Mouse (Mus musculus) G1E (cell line): ENCODE data around the gene Dll3. TPM values are rescaled to one million over a fixed set of nuclear protein-coding genes. Genes with fewer than 3 reads are reported as not detected.
A peak's percentile ranks its signal among the peaks of the same experiment; 100 is the strongest.

ENCODE experiments used
- ATAC-seq: 2 replicates; pipeline ENCODE4 v1.8.0; 2016; ENCODE audit warnings: mild to moderate bottlenecking; ENCODE audit not compliant: insufficient number of reproducible peaks, poor library complexity, low FRiP score, severe bottlenecking; ENCODE audit errors: extremely low read depth
- DNase-seq: peaks from one replicate; pipeline ENCODE4 v3.0.0; 2012; ENCODE audit warnings: low spot score
- H3K27me3 ChIP-seq: 2 replicates; pipeline ENCODE4 v1.6.1; 2012; ENCODE audit warnings: mild to moderate bottlenecking, low read length, inconsistent platforms; ENCODE audit not compliant: insufficient read depth
- H3K36me3 ChIP-seq: replicated peaks from 2 replicates; pipeline ENCODE3; 2012; ENCODE audit warnings: mild to moderate bottlenecking, inconsistent platforms
- H3K4me1 ChIP-seq: 2 replicates; pipeline ENCODE4 v1.6.1; 2012; ENCODE audit warnings: low read depth, low read length, inconsistent platforms, mixed read lengths; ENCODE audit not compliant: insufficient read depth
- H3K4me3 ChIP-seq: 2 replicates; pipeline ENCODE4 v1.5.1; 2012; ENCODE audit warnings: low read depth, mild to moderate bottlenecking, inconsistent platforms, low read length, moderate library complexity, mixed read lengths
- H3K9me3 ChIP-seq: replicated peaks from 2 replicates; pipeline ENCODE4 v1.6.1; 2012; ENCODE audit warnings: inconsistent platforms
- CTCF ChIP-seq: IDR thresholded peaks from 2 replicates; pipeline ENCODE4 v1.5.1; 2012; ENCODE audit warnings: low read depth, low read length, inconsistent platforms, mixed read lengths
- GATA1 ChIP-seq: IDR thresholded peaks from 2 replicates; pipeline ENCODE4 v1.6.1; 2012; ENCODE audit warnings: borderline replicate concordance, low read length, inconsistent platforms, mixed read lengths
- GATA2 ChIP-seq: IDR thresholded peaks from 2 replicates; pipeline ENCODE4 v1.6.1; 2012; ENCODE audit warnings: low read depth, low read length, inconsistent platforms, borderline replicate concordance
- POLR2AphosphoS5 ChIP-seq: IDR thresholded peaks from 2 replicates; pipeline ENCODE4 v1.6.1; 2012; ENCODE audit warnings: low read depth, low read length, inconsistent platforms; ENCODE audit not compliant: insufficient replicate concordance
- TAL1 ChIP-seq: conservative IDR thresholded peaks from 2 replicates; pipeline ENCODE4 v1.6.1; 2012; ENCODE audit warnings: low read depth, low read length, inconsistent platforms, mixed read lengths
- polyA plus RNA-seq: library from polyadenylated mRNA; stranded (reverse); fragments of >175 nt; gene quantifications from 2 replicates; pipeline ENCODE4 v1.2.3, GENCODE M21; 2012
- total RNA-seq, 2 experiments: library from RNA; stranded (forward) in 1 of 2; stranded (reverse) in 1 of 2; fragments of 200-1000 nt in 1 of 2; fragments of >200 nt in 1 of 2; fragmentation: Nextera tagmentation in 1 of 2; gene quantifications; 2 replicates each; pipeline ENCODE4 v1.2.3; 2014 to 2017

Dll3 gene
- total and polyA plus RNA-seq, 3 experiments = 0.23 to 0.49 TPM; not detected in 1

DNA sequence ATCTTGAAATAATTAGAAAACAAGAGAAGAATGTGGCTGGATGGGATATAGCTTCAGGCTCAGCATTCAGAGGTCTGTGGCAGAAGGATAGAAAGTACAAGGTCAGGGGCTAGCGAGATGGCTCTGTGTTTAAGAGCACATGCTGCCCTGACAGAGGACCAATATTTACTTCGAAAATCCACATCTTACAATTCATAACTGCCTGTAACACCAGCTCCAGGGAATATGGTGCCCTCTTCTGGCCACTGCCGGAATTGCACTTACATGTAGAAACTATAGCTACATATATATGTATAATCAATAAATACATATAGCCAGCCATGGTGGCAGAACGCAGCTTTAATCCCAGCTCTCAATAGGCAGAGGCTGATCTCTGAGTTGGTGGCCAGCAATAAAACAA is 42.6 kb upstream of the Dll3 start:
- TF ChIP-seq CTCF = peak; percentile 90
- TF ChIP-seq POLR2AphosphoS5 = no peak
- H3K4me1 ChIP-seq = peaks cover 26% of the 10 kb centered on the region
- no peaks in the 10 kb centered on the region for H3K36me3 ChIP-seq
- no peaks in the 10 kb centered on the region for H3K9me3 ChIP-seq
- DNase-seq (no peak), ATAC-seq (no peak; the same call in 1 of the 2 replicates)
- no peak overlapping the region for H3K4me3 ChIP-seq
- 0 out of 2 replicates have a peak, but pooled peaks cover 3% of the 10 kb centered on the region for H3K27me3 ChIP-seq

DNA sequence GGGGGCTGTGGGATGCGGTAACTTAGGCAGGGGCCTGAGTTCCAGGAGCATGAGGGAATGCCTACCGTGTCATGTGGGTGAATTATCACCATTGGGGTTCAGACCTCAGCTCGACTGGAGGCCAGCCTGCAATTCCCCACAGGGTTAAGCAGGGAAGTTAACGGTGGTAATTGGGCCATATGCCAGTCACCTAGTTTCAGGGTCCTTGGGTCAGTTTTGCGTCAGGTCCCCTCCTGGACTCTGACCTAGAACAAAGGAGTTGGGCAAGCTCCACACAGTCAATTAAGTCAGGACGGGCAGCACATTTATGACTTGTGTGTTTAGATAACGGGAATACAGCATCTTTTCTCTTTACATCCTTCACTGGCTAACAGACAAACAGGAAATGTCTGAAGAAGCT is 39.3 kb upstream of the Dll3 start:
- no peak overlapping the region for H3K4me3 ChIP-seq
- no peaks in the 10 kb centered on the region for H3K9me3 ChIP-seq

DNA sequence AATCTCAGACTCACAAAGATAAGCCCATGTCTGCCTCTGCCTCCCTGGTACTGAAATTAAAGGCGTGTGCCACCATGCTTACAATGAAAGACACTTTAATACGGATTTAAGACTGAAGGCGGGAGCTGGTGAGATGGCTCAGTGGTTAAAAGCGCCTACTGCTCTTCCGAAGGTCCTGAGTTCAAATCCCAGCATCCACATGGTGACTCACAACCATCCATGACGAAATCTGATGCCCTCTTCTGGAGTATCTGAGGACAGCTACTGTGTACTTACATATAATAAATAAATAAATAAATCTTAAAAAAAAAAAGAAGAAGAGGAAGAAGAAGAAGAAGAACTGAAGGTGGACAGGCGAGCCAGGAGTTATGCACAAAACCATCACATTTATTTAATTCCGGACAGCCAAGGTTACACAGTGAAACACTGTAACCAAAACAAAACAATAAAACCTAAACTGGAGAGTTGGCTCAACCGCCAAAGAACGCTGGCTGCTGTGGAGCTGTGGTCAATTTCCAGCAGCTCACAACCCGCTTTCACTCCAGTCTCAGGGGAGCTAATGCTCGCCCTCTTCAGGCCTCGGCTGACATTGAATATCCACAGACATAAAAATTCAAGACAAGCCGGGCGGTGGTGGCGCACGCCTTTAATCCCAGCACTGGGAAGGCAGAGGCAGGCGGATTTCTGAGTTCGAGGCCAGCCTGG is 37.3 kb upstream of the Dll3 start:
- Histone ChIP-seq H3K4me1 (peaks cover 41% of the 10 kb centered on the region), H3K27me3 (0 out of 2 replicates have a peak, but pooled peaks cover 3% of the 10 kb centered on the region), H3K4me3 (peak overlapping the region; percentile 96), H3K36me3 (peaks cover 26% of the 10 kb centered on the region), H3K9me3 (no peaks in the 10 kb centered on the region)
- DNase-seq = no peak
- TF ChIP-seq TAL1 (no peak), GATA2 (no peak), CTCF (no peak), GATA1 (no peak), POLR2AphosphoS5 (no peak)
- ATAC-seq = no peak

More for the DNA sequence above, 39.3 kb upstream of the Dll3 start:
- Histone ChIP-seq H3K27me3 (0 out of 2 replicates have a peak, but pooled peaks cover 3% of the 10 kb centered on the region), H3K4me1 (peaks cover 29% of the 10 kb centered on the region), H3K36me3 (peaks cover 6% of the 10 kb centered on the region)
- TF ChIP-seq GATA2 = no peak
- no peak for TF ChIP-seq GATA1
- TF ChIP-seq POLR2AphosphoS5 = no peak
- TF ChIP-seq CTCF = no peak
- no peak for TF ChIP-seq TAL1
- DNase-seq (no peak), ATAC-seq (no peak)

DNA sequence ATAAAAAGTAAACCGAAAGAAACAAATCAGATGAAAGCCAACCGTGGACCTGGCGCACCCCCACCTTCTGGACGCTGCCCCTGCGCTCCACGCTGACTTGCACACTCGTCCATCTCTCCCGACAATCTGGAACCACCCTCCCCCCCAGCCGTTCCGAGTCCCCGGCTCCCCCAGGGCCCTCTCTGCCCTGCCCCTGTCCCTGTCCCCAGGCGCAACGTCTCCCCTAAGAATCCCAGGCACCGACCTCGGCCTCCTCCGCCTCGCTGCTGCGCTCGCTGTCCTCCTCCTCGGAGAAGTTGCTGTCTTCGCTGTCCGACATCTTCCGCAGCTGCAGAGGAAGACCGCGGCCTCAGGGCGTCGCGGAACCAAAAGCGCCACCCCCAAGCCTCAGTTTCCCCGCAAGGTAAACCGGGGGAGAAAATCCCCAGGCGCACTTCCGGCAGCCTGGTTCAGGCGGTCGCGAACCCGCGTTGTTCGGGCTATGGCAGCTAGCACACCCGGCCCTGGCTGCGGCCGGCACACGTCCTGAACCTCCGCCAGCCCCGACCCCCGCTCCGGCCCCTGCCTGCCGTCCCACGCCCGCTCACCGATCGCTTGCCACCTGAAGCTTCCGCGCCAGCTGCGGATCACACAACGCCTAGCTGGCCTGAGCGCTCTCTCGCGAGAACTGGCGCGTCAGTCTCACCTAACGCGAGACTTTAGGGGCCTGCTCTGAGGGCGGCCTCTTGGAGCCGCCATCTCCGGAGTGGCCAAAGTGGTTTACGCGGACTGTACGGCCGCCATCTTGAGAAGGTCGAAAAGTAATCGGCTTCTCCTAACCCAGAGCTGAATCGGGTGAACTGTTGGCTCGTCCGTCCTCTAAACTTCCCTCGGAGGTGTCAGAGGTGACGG is 36.3 kb upstream of the Dll3 start, which contains the start of gene Supt5:
TSS of gene Supt5 (minus strand) at position 639 of the 891 bp plus-strand sequence.
- no peaks in the 10 kb centered on the region for H3K9me3 ChIP-seq
- ATAC-seq (peak; percentile 96), DNase-seq (peak; percentile 96)
- TF ChIP-seq GATA1 (no peak), POLR2AphosphoS5 (no peak), TAL1 (no peak), CTCF (no peak), GATA2 (no peak)
- peaks cover 34% of the 10 kb centered on the region for H3K36me3 ChIP-seq
- peaks cover 43% of the 10 kb centered on the region for H3K4me1 ChIP-seq
- H3K4me3 ChIP-seq = peak within 1 kb of the TSS; percentile 96
- H3K27me3 ChIP-seq = 0 out of 2 replicates have a peak, but pooled peaks cover 3% of the 10 kb centered on the region

DNA sequence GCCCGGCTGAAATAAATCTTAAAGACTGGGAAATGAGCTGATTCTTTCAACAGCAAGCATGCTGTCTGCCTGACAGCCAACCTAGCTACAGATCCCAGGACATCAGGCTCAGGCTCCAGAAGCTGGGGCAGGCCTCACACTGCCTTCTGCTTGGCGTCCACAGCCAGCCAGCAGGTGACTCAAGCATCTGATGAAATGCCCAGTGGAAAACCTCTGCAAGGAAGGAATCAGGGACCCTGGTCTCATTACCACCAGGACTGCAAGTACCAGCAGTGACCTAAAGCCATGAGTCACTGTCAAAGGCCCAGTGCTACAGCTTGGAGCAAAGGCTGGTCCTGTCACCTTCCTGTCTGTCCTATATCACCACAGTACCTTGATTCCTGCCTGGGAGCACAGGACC is 33.4 kb upstream of the Dll3 start:
- H3K4me3 ChIP-seq = no peak overlapping the region
- TF ChIP-seq GATA2 = no peak
- TF ChIP-seq POLR2AphosphoS5 = no peak
- no peak for TF ChIP-seq CTCF
- TF ChIP-seq GATA1 = no peak
- no peak for TF ChIP-seq TAL1
- no peaks in the 10 kb centered on the region for H3K9me3 ChIP-seq
- H3K4me1 ChIP-seq = peaks cover 38% of the 10 kb centered on the region
- no peak for DNase-seq
- peaks cover 62% of the 10 kb centered on the region for H3K36me3 ChIP-seq
- no peak for ATAC-seq
- H3K27me3 ChIP-seq = 0 out of 2 replicates have a peak, but pooled peaks cover 1% of the 10 kb centered on the region

DNA sequence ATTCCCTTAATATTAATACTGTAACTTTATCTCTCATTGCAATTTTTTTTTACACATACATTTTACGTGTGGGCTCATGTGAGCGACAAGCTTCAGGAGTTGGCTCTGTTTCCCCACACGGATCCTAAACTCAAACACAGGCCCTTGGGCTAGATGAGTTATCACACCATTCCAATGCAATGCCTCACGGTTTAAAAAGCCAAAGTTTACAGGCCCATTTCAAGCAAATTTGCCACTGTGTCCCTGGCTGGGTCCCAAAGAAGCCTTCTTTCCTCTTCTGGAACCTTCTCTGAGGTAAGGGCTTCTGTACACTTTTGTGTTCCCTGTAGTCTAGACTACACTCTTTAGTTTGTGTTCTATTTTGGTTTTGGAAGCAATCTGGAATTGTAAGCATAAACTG is 32.5 kb upstream of the Dll3 start:
- ATAC-seq (no peak), DNase-seq (no peak)
- H3K27me3 ChIP-seq = no peaks in the 10 kb centered on the region
- peaks cover 37% of the 10 kb centered on the region for H3K4me1 ChIP-seq
- H3K9me3 ChIP-seq = no peaks in the 10 kb centered on the region
- peaks cover 71% of the 10 kb centered on the region for H3K36me3 ChIP-seq
- H3K4me3 ChIP-seq = no peak overlapping the region
- no peak for TF ChIP-seq POLR2AphosphoS5
- TF ChIP-seq CTCF = no peak
- no peak for TF ChIP-seq GATA2
- no peak for TF ChIP-seq GATA1
- no peak for TF ChIP-seq TAL1
